13 mouse cellular contexts compared by ENCODE assay signal in genomic region chr10:94546617-94547016, GRCm38 (mm10).
DNase-seq lines count a peak whose midpoint lies in the region; ATAC-seq and TF ChIP-seq lines count a peak whose summit lies in the region.
"Had no signal": no experiment of that assay in that cellular context is flagged by ENCODE, and none has a peak within 500 bp of the region (broad histone marks: within the 10 kb centered on the region; RNA-seq: fewer than 3 reads in every experiment).

No protein-coding gene starts in this region.

- H3K36me3 ChIP-seq in liver, postnatal 0 days (replicated peaks; ENCODE audit: insufficient read depth, low read length), result no peaks in the 10 kb centered on the region
- H3K36me3 ChIP-seq: neural tube, embryonic 15.5 days had no signal

- no peaks in the 10 kb centered on the region for H3K27me3 ChIP-seq in Patski
- H3K27me3 ChIP-seq in liver, postnatal 0 days (ENCODE audit: insufficient read depth, low read length), result no peaks in the 10 kb centered on the region
- H3K27me3 ChIP-seq: neural tube, embryonic 15.5 days had no signal

- in situ Hi-C loops in Patski (cut with MboI; ENCODE audit: low pct_unique_long_range_greater_than_20kb), result no loop called here

- peak; percentile 39 for DNase-seq in Patski (ENCODE audit: low read depth, low spot score)
- peak; percentile 48 for DNase-seq in kidney, postnatal 10 days
- DNase-seq in liver, postnatal 0 days, result peak; percentile 26
- DNase-seq in embryo, embryonic 9.5 days (ENCODE audit: extremely low spot score), result no peak
- DNase-seq in right cerebral cortex, adult 18-20 months, result no peak
- no peak for DNase-seq in Muller cell, postnatal 12 days (ENCODE audit: inconsistent ontology term)
- DNase-seq: adrenal gland, postnatal 36 days; cerebellum, adult 11 months; gastrocnemius, postnatal 25 days; heart, postnatal 10 days had no signal

- WGBS in liver, postnatal 0 days (ENCODE audit: insufficient replicate concordance), result 69% methylated on average over 6 of the region's 6 CpGs

- no peak overlapping the region for H3K9ac ChIP-seq in liver, postnatal 0 days (replicated peaks)

- POLR2A ChIA-PET in Patski (lab: Charles Lee), result interaction anchor here (0.9 to 4.4 kb wide), 2 partner anchors 31 to 114 kb away, joined by 3 to 28 read pairs; no protein-coding TSS in a partner anchor

- TF ChIP-seq CTCF in Patski (IDR thresholded peaks at IDR 0.05), result no peak
- no peak for TF ChIP-seq CTCF in liver, postnatal 0 days (IDR thresholded peaks at IDR 0.05; ENCODE audit: low read depth)

- no peak overlapping the region for H3K4me3 ChIP-seq in brown adipose tissue, adult 24 weeks (ENCODE audit: insufficient read depth, low read depth, low read length)
- no peak overlapping the region for H3K4me3 ChIP-seq in liver, postnatal 0 days (ENCODE audit: low read depth, low read length)
- H3K4me3 ChIP-seq: neural tube, embryonic 15.5 days had no signal

- no peak for TF ChIP-seq EP300 in liver, postnatal 0 days (IDR thresholded peaks at IDR 0.05; ENCODE audit: low read depth)

- CTCF ChIA-PET in Patski (lab: Charles Lee), result interaction anchor here (0.8 to 3.4 kb wide), 5 partner anchors 10 to 62 kb away, joined by 3 to 15 read pairs (median 4); no protein-coding TSS in a partner anchor

- no peak overlapping the region for H3K4me2 ChIP-seq in liver, postnatal 0 days (ENCODE audit: low read depth, low read length)

- H3K9me3 ChIP-seq in liver, postnatal 0 days (ENCODE audit: low read length), result no peaks in the 10 kb centered on the region; the same call in 1 of the 2 replicates
- H3K9me3 ChIP-seq: neural tube, embryonic 15.5 days had no signal

- H3K4me1 ChIP-seq in brown adipose tissue, adult 24 weeks (ENCODE audit: control insufficient read depth, insufficient read depth, insufficient read length, low read length), result peaks cover 38% of the 10 kb centered on the region
- peaks cover 11% of the 10 kb centered on the region; the same call in 1 of the 2 replicates for H3K4me1 ChIP-seq in liver, postnatal 0 days (ENCODE audit: insufficient read depth)

- peak overlapping the region; percentile 88; the same call in 1 of the 2 replicates for H3K27ac ChIP-seq in brown adipose tissue, adult 24 weeks (replicated peaks; ENCODE audit: low read depth, low read length)
- H3K27ac ChIP-seq in liver, postnatal 0 days (ENCODE audit: low read depth), result peak overlapping the region; percentile 91
- H3K27ac ChIP-seq: neural tube, embryonic 15.5 days had no signal

- peak; percentile 14 for ATAC-seq in Patski
- peak; percentile 77 for ATAC-seq in liver, postnatal 0 days
- ATAC-seq: midbrain, embryonic 16.5 days had no signal

Comparison
In these comparisons a context has a peak if more than half of its experiments do, and no peak if none do; other contexts are left out.
1. DNase-seq: peak in Patski (single experiment), kidney, postnatal 10 days (single experiment) and liver, postnatal 0 days (single experiment); none in embryo, embryonic 9.5 days (single experiment), right cerebral cortex, adult 18-20 months (single experiment) and Muller cell, postnatal 12 days (single experiment).